In genomic region chr1:87854411-87854810, GRCm38 (mm10) we compare ENCODE assay signal across 8 mouse cellular contexts. TPM values are rescaled to one million over a fixed set of nuclear protein-coding genes. Genes with fewer than 3 reads are reported as not detected.
DNase-seq lines count a peak whose midpoint lies in the region; ATAC-seq and TF ChIP-seq lines count a peak whose summit lies in the region.

No protein-coding gene starts in this region.

- H3K27me3 ChIP-seq in testis, adult 2 months (ENCODE audit: control insufficient read depth, insufficient read depth, low read length): no peaks in the 10 kb centered on the region
- H3K27me3 ChIP-seq in liver, embryonic 12.5 days (replicated peaks): 0 out of 2 replicates have a peak, but pooled peaks cover 6% of the 10 kb centered on the region

- no peak for ATAC-seq in liver, embryonic 12.5 days

- peak; percentile 11 for DNase-seq in embryo, embryonic 10.5 days (ENCODE audit: low spot score)
- DNase-seq in embryo, embryonic 9.5 days (ENCODE audit: extremely low spot score): no peak
- DNase-seq in testis, postnatal 10 days (ENCODE audit: low spot score): no peak
- no peak for DNase-seq in frontal cortex, postnatal 25 days (ENCODE audit: low spot score in 2 of 2)
- no peak for DNase-seq in gastrocnemius, postnatal 36 days
- DNase-seq in cerebellum, postnatal 4 days (ENCODE audit: low spot score in 2 of 2): no peak

- peak overlapping the region; percentile 97 for H3K4me2 ChIP-seq in liver, embryonic 12.5 days

- H3K36me3 ChIP-seq in testis, adult 2 months (ENCODE audit: control insufficient read depth, insufficient read depth, low read length): no peaks in the 10 kb centered on the region
- H3K36me3 ChIP-seq in liver, embryonic 12.5 days: 0 out of 2 replicates have a peak, but pooled peaks cover 2% of the 10 kb centered on the region

- WGBS in liver, embryonic 12.5 days (ENCODE audit: insufficient replicate concordance): 23% methylated on average over 6 of the region's 6 CpGs

- no peak for TF ChIP-seq CTCF in testis, adult 2 months (IDR thresholded peaks at IDR 0.05; ENCODE audit: control insufficient read depth, insufficient read depth, insufficient replicate concordance, low read depth, low read length)

- H3K9ac ChIP-seq in liver, embryonic 12.5 days: peak overlapping the region; percentile 97

- no peak for TF ChIP-seq POLR2A in testis, adult 2 months (IDR thresholded peaks at IDR 0.05; ENCODE audit: control insufficient read depth, low read depth, low read length)

- peak overlapping the region; percentile 97 for H3K27ac ChIP-seq in testis, adult 2 months (ENCODE audit: control insufficient read depth, insufficient read depth, low read depth, low read length)
- 0 out of 2 replicates have a peak overlapping the region, but pooled peaks have one; percentile 80 for H3K27ac ChIP-seq in liver, embryonic 12.5 days

- no peaks in the 10 kb centered on the region for H3K9me3 ChIP-seq in liver, embryonic 12.5 days (replicated peaks)

- intact Hi-C loops in gastrocnemius, postnatal 36 days (cut with DNase I): loop anchor here (5.0 kb wide), 1 partner anchor 48 kb away; no protein-coding TSS in a partner anchor

- peak overlapping the region; percentile 98 for H3K4me3 ChIP-seq in testis, adult 2 months (ENCODE audit: control insufficient read depth, low read depth, low read length)
- peak overlapping the region; percentile 99 for H3K4me3 ChIP-seq in liver, embryonic 12.5 days

- peaks cover 15% of the 10 kb centered on the region for H3K4me1 ChIP-seq in testis, adult 2 months (ENCODE audit: control insufficient read depth, insufficient read depth, low read length)
- peaks cover 58% of the 10 kb centered on the region for H3K4me1 ChIP-seq in liver, embryonic 12.5 days

RNA-seq across cellular contexts. Expression of gene Dgkd, which starts 1.3 kb away (rescaled TPM):
- 69.6 and 69.7 TPM in 2 replicates for polyA plus RNA-seq in testis, adult 2 months (2012; rRNA removed)
- polyA plus RNA-seq in liver, embryonic 12.5 days (2016; fragmentation: Nextera tagmentation; extraction: Ambion mirVana): 19.9 and 20.4 TPM in 2 replicates
- 10 to 100 TPM; 29.5 to 32.7 TPM for total RNA-seq in gastrocnemius, postnatal 36 days (2021)

RNA-seq across cellular contexts. Expression of gene Sag, which starts 50.9 kb away (rescaled TPM):
- 11.1 and 11.2 TPM in 2 replicates for polyA plus RNA-seq in testis, adult 2 months (2012; rRNA removed)
- 1.4 and 1.5 TPM in 2 replicates for polyA plus RNA-seq in liver, embryonic 12.5 days (2016; fragmentation: Nextera tagmentation; extraction: Ambion mirVana)
- total RNA-seq in gastrocnemius, postnatal 36 days (2021): under 1 TPM in 1 of 2 experiments, not detected in 1; 0.12 TPM
